In the genomic region with DNA sequence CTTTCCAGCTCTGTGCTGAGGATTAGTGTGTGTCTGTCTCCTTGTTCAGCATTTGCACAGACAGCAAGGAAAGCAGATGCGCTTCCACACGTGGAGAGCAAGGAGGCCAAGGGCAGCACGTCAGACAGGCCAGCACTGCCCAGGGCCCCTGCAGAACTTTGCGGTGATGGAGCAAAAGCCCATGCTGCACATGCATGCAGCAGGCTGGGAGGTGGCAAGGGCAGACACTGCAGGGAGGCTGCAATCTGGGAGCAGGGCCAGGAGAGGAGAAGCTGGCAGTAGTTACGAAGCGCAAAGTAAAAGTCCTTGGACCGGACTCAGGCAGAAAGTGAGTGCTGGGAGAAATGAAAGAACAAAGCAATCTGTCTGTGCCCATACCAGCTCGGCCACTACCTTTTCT, we compare ENCODE assay signal across 7 mouse cellular contexts. TPM values are rescaled to one million over a fixed set of nuclear protein-coding genes. Genes with fewer than 3 reads are reported as not detected.
DNase-seq lines count a peak whose midpoint lies in the region; ATAC-seq and TF ChIP-seq lines count a peak whose summit lies in the region.

No protein-coding gene starts in this region.

- no peak overlapping the region for H3K27ac ChIP-seq in kidney, adult 2 months (ENCODE audit: insufficient read depth, low read depth, low read length)
- no peak overlapping the region for H3K27ac ChIP-seq in kidney, embryonic 16.5 days (ENCODE audit: low read length)
- no peak overlapping the region for H3K27ac ChIP-seq in forebrain, postnatal 0 days (ENCODE audit: low read depth, low read length)
- H3K27ac ChIP-seq in intestine, embryonic 15.5 days: no peak overlapping the region

- H3K27me3 ChIP-seq in kidney, adult 2 months (replicated peaks; ENCODE audit: control insufficient read depth, insufficient read depth, low read length): no peaks in the 10 kb centered on the region
- no peaks in the 10 kb centered on the region for H3K27me3 ChIP-seq in kidney, embryonic 16.5 days (ENCODE audit: insufficient read depth, low read length)
- no peaks in the 10 kb centered on the region for H3K27me3 ChIP-seq in forebrain, postnatal 0 days (ENCODE audit: insufficient read depth, low read length)
- H3K27me3 ChIP-seq in intestine, embryonic 15.5 days (replicated peaks): no peaks in the 10 kb centered on the region

- no peaks in the 10 kb centered on the region; the same call in 1 of the 2 replicates for H3K36me3 ChIP-seq in kidney, adult 2 months (ENCODE audit: control insufficient read depth, insufficient read depth, low read length)
- H3K36me3 ChIP-seq in kidney, embryonic 16.5 days (ENCODE audit: insufficient read depth, low read length): peaks cover 86% of the 10 kb centered on the region
- peaks cover 90% of the 10 kb centered on the region for H3K36me3 ChIP-seq in forebrain, postnatal 0 days (ENCODE audit: insufficient read depth)
- H3K36me3 ChIP-seq in intestine, embryonic 15.5 days: peaks cover 52% of the 10 kb centered on the region

- H3K4me1 ChIP-seq in kidney, adult 2 months (ENCODE audit: control insufficient read depth, insufficient read depth, low read length): no peaks in the 10 kb centered on the region
- no peaks in the 10 kb centered on the region for H3K4me1 ChIP-seq in kidney, embryonic 16.5 days (ENCODE audit: insufficient read depth, low read length)
- H3K4me1 ChIP-seq in forebrain, postnatal 0 days (ENCODE audit: insufficient read depth): no peaks in the 10 kb centered on the region
- H3K4me1 ChIP-seq in intestine, embryonic 15.5 days (replicated peaks): peaks cover 2% of the 10 kb centered on the region; the same call in 1 of the 2 replicates

- TF ChIP-seq POLR2A in kidney, adult 2 months (IDR thresholded peaks at IDR 0.05; ENCODE audit: low read depth, low read length): no peak

- H3K9me3 ChIP-seq in kidney, embryonic 16.5 days (ENCODE audit: low read length): no peaks in the 10 kb centered on the region
- H3K9me3 ChIP-seq in forebrain, postnatal 0 days (ENCODE audit: low read length): no peaks in the 10 kb centered on the region
- no peaks in the 10 kb centered on the region for H3K9me3 ChIP-seq in intestine, embryonic 15.5 days

- 72% methylated on average over 8 of the region's 8 CpGs for WGBS in kidney, adult 2 months
- WGBS in kidney, embryonic 16.5 days: 91% methylated on average over 8 of the region's 8 CpGs
- 54% methylated on average over 8 of the region's 8 CpGs for WGBS in forebrain, postnatal 0 days
- 75% methylated on average over 8 of the region's 8 CpGs for WGBS in intestine, embryonic 15.5 days

- peak; percentile 29 for DNase-seq in kidney, adult 2 months
- DNase-seq in adipocyte (ENCODE audit: low spot score): peak; percentile 73
- peak; percentile 73 for DNase-seq in adrenal gland, adult 8-10 months
- DNase-seq in forebrain, postnatal 0 days: no peak
- no peak for DNase-seq in retina, postnatal 1 day

- no peak overlapping the region for H3K9ac ChIP-seq in kidney, embryonic 16.5 days (replicated peaks; ENCODE audit: low read length)
- H3K9ac ChIP-seq in forebrain, postnatal 0 days: peak overlapping the region; percentile 10; the same call in 1 of the 2 replicates
- H3K9ac ChIP-seq in intestine, embryonic 15.5 days: no peak overlapping the region

- H3K4me3 ChIP-seq in kidney, adult 2 months (ENCODE audit: insufficient read depth, low read depth, low read length): no peak overlapping the region
- H3K4me3 ChIP-seq in kidney, embryonic 16.5 days (ENCODE audit: low read length): no peak overlapping the region
- no peak overlapping the region for H3K4me3 ChIP-seq in forebrain, postnatal 0 days (ENCODE audit: low read depth, low read length)
- no peak overlapping the region for H3K4me3 ChIP-seq in intestine, embryonic 15.5 days (replicated peaks)

- ATAC-seq in kidney, embryonic 16.5 days (ENCODE audit: low FRiP score, low TSS enrichment): no peak
- ATAC-seq in forebrain, postnatal 0 days: peak; percentile 30; the same call in 1 of the 2 replicates
- ATAC-seq in intestine, embryonic 15.5 days: no peak

- H3K4me2 ChIP-seq in kidney, embryonic 16.5 days (replicated peaks; ENCODE audit: low read depth, low read length): no peak overlapping the region
- H3K4me2 ChIP-seq in forebrain, postnatal 0 days (ENCODE audit: low read depth): no peak overlapping the region
- no peak overlapping the region for H3K4me2 ChIP-seq in intestine, embryonic 15.5 days (replicated peaks)

- no peak for TF ChIP-seq CTCF in kidney, adult 2 months (conservative IDR thresholded peaks at IDR 0.05; ENCODE audit: insufficient read depth, insufficient read length, low read depth, low read length)
- TF ChIP-seq CTCF in forebrain, postnatal 0 days (IDR thresholded peaks at IDR 0.05; ENCODE audit: low read depth): no peak

RNA-seq across cellular contexts. Expression of a gene that starts 11.7 kb away (rescaled TPM):
- 16.1 and 17.4 TPM in 2 replicates for polyA plus RNA-seq in kidney, adult 2 months (2012; rRNA removed)
- polyA plus RNA-seq in kidney, embryonic 16.5 days (2015; fragmentation: Nextera tagmentation; extraction: Ambion mirVana): 106 and 112 TPM in 2 replicates
- total RNA-seq in adrenal gland, adult 8-10 months (2022): 10 to 100 TPM; 47.6 to 64.2 (median 56.4) TPM
- total RNA-seq in forebrain, postnatal 0 days (2014; rRNA removed): 48.6 and 56.6 TPM in 2 replicates
- 93.2 and 98.2 TPM in 2 replicates for polyA plus RNA-seq in forebrain, postnatal 0 days (2015; fragmentation: Nextera tagmentation; extraction: Ambion mirVana)
- 87.2 and 103 TPM in 2 replicates for polyA plus RNA-seq in intestine, embryonic 15.5 days (2015; fragmentation: Nextera tagmentation; extraction: Ambion mirVana)

RNA-seq across cellular contexts. Expression of a gene that starts 19.5 kb away (rescaled TPM):
- polyA plus RNA-seq in kidney, adult 2 months (2012; rRNA removed): 10.0 and 10.6 TPM in 2 replicates
- 26.9 and 29.5 TPM in 2 replicates for polyA plus RNA-seq in kidney, embryonic 16.5 days (2015; fragmentation: Nextera tagmentation; extraction: Ambion mirVana)
- total RNA-seq in adrenal gland, adult 8-10 months (2022): 10 to 100 TPM; 33.5 to 43.6 (median 40.8) TPM
- total RNA-seq in forebrain, postnatal 0 days (2014; rRNA removed): 19.0 and 22.1 TPM in 2 replicates
- polyA plus RNA-seq in forebrain, postnatal 0 days (2015; fragmentation: Nextera tagmentation; extraction: Ambion mirVana): 10.7 and 12.7 TPM in 2 replicates
- 31.1 and 31.2 TPM in 2 replicates for polyA plus RNA-seq in intestine, embryonic 15.5 days (2015; fragmentation: Nextera tagmentation; extraction: Ambion mirVana)

Comparison
In these comparisons a context has a peak if more than half of its experiments do, and no peak if none do; other contexts are left out.
1. DNase-seq: peak in kidney, adult 2 months (single experiment), adipocyte (single experiment) and adrenal gland, adult 8-10 months (single experiment); none in forebrain, postnatal 0 days (single experiment) and retina, postnatal 1 day (single experiment).